Mouse (Mus musculus) forebrain, postnatal 0 days (tissue): ENCODE results near the gene Eprs. TPM values are rescaled to one million over a fixed set of nuclear protein-coding genes. Genes with fewer than 3 reads are reported as not detected.
"Not testable (repeated sequence)": the region's sequence is repeated elsewhere in the genome, so short reads cannot be mapped to it uniquely, and the experiment has no call there.

Experiments used
- ATAC-seq: fragments of 200-750 bp; cut with Nextera tagmentation; 2 replicates; pipeline ENCODE4 v1.8.0; 2017; ENCODE audit warnings: mild to moderate bottlenecking, moderate library complexity
- DNase-seq: peaks from one replicate; pipeline ENCODE4 v3.0.0-alpha.2; 2015
- H3K27ac ChIP-seq: fragments of 300-500 bp; sonication (generic); 2 replicates; pipeline ENCODE4 v1.5.1; 2014; ENCODE audit warnings: low read depth, mild to moderate bottlenecking, antibody characterized with exemption, low read length, moderate library complexity, mixed read lengths
- H3K27me3 ChIP-seq: fragments of 300-500 bp; sonication (generic); 2 replicates; pipeline ENCODE4 v1.6.1; 2014; ENCODE audit warnings: mild to moderate bottlenecking, low read length, mixed read lengths; ENCODE audit not compliant: insufficient read depth
- H3K36me3 ChIP-seq: fragments of 300-500 bp; sonication (generic); 2 replicates; pipeline ENCODE4 v1.6.1; 2014; ENCODE audit warnings: mild to moderate bottlenecking, moderate library complexity; ENCODE audit not compliant: insufficient read depth
- H3K4me1 ChIP-seq: fragments of 300-500 bp; sonication (generic); 2 replicates; pipeline ENCODE4 v1.6.1; 2014; ENCODE audit warnings: antibody characterized with exemption; ENCODE audit not compliant: insufficient read depth
- H3K4me2 ChIP-seq: fragments of 300-500 bp; sonication (generic); 2 replicates; pipeline ENCODE4 v1.6.1; 2014; ENCODE audit warnings: low read depth, mild to moderate bottlenecking, moderate library complexity
- H3K4me3 ChIP-seq: fragments of 300-500 bp; sonication (generic); 2 replicates; pipeline ENCODE4 v1.5.1; 2014; ENCODE audit warnings: low read depth, low read length, mixed read lengths
- H3K9ac ChIP-seq: fragments of 300-500 bp; sonication (generic); 2 replicates; pipeline ENCODE4 v1.6.1; 2014; ENCODE audit warnings: mild to moderate bottlenecking
- H3K9me3 ChIP-seq: fragments of 300-500 bp; sonication (generic); 2 replicates; pipeline ENCODE4 v1.6.1; 2016; ENCODE audit warnings: low read length
- CTCF ChIP-seq: sonication (generic); IDR thresholded peaks from 2 replicates; pipeline ENCODE4 v1.5.1; 2016; ENCODE audit warnings: antibody characterized with exemption, control low read depth, low read depth
- WGBS: fragments of 180-500 bp; shearing (Covaris S2); extraction: QIAGEN DNeasy Blood & Tissue Kit; methylation state at CpG from one replicate; pipeline ENCODE4 v1.1.7; 2014; 5-methylcytosine and 5-hydroxymethylcytosine counted together
- polyA plus RNA-seq: library from polyadenylated mRNA; unstranded; fragments of >200 nt; fragmentation: Nextera tagmentation; extraction: Ambion mirVana; gene quantifications from 2 replicates; pipeline ENCODE4 v1.2.1, GENCODE M21; 2015
- total RNA-seq: library from RNA; depleted of rRNA; stranded (reverse); fragments of >200 nt; gene quantifications from 2 replicates; pipeline ENCODE4 v1.2.3, GENCODE M21; 2014; rRNA removed

Gene Eprs
- total RNA-seq, result 94.9 and 114 TPM in 2 replicates
- 109 and 121 TPM in 2 replicates for polyA plus RNA-seq

DNA sequence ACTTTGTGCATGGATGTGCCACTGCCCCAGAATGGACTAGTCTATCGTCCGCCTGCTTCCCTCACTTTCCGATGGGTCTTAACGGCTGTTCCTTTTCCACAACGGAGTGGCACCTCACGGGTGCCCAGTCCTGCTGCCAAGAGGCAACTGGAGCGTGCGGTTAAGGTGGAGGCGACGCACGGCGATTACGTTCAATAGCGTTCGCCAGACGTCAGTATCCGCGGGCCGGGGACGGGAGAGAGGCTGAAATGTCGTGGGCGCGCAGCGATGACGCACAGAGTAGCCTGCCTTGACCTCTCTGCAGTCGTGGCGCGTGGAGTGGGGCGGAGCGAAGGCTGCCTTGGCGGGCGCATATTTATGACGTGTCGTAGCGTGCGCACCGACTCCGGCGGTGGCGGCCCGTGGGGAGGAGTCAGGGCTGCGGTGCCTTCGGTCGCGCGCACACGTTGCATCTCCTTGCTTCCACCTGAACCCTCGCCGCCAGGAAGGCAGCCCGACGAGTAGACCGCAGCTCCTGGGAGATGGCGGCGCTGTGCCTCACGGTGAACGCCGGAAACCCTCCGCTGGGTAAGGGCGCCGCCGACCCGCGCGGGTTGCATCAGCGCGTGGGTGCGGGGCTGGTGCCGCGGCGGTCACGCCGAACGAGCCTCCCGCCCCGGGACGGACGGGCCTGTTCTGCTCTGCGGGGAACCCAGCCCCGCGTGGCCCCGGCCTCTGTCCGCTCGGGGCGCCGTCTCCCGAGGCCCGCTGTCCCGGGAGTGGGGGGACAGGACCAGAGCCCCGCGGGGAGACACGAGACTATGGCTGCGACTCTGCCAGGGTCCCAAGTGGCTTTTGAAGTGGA, at the start of gene Eprs:
TSS of gene Eprs (plus strand) at position 368 of the 844 bp plus-strand sequence.
- peak within 1 kb of the TSS; percentile 76 for H3K9ac ChIP-seq
- peak; percentile 35 for TF ChIP-seq CTCF
- H3K9me3 ChIP-seq, result no peaks in the 10 kb centered on the region
- H3K4me2 ChIP-seq, result peak within 1 kb of the TSS; percentile 70
- peak within 1 kb of the TSS; percentile 92 for H3K27ac ChIP-seq
- DNase-seq (peak; percentile 100), ATAC-seq (peak; percentile 97)
- H3K4me3 ChIP-seq, result peak within 1 kb of the TSS; percentile 97
- peaks cover 8% of the 10 kb centered on the region for H3K36me3 ChIP-seq
- H3K4me1 ChIP-seq, result peaks cover 5% of the 10 kb centered on the region
- under 1% methylated on average over 80 of the region's 92 CpGs for WGBS
- H3K27me3 ChIP-seq, result no peaks in the 10 kb centered on the region

DNA sequence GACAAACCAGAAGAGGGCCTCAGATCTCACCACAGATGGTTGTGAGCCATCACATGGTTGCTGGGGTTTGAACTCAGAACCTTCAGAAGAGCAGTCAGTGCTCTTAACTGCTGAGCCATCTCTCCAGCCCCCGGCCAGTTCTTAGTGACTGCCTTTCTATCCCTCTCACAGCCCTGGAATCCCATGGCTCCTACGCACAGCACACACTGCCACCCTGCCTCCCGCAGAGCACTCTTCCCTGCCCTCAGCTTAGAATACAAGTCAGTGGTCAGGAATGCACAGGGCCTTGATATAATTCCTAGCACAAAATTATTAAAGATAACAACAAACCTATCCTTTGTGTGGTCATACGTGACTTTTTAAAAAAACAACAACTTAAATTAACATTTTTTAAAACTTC, 48.3 kb upstream of the Eprs start:
- H3K27me3 ChIP-seq, result no peaks in the 10 kb centered on the region
- WGBS, result 92% methylated on average over 4 of the region's 4 CpGs
- no peak overlapping the region for H3K27ac ChIP-seq
- H3K9ac ChIP-seq, result no peak overlapping the region
- no peak overlapping the region for H3K4me3 ChIP-seq
- no peak for TF ChIP-seq CTCF
- peaks cover 54% of the 10 kb centered on the region for H3K36me3 ChIP-seq
- no peak for DNase-seq
- H3K9me3 ChIP-seq, result no peaks in the 10 kb centered on the region
- H3K4me1 ChIP-seq, result no peaks in the 10 kb centered on the region
- no peak for ATAC-seq
- no peak overlapping the region for H3K4me2 ChIP-seq

DNA sequence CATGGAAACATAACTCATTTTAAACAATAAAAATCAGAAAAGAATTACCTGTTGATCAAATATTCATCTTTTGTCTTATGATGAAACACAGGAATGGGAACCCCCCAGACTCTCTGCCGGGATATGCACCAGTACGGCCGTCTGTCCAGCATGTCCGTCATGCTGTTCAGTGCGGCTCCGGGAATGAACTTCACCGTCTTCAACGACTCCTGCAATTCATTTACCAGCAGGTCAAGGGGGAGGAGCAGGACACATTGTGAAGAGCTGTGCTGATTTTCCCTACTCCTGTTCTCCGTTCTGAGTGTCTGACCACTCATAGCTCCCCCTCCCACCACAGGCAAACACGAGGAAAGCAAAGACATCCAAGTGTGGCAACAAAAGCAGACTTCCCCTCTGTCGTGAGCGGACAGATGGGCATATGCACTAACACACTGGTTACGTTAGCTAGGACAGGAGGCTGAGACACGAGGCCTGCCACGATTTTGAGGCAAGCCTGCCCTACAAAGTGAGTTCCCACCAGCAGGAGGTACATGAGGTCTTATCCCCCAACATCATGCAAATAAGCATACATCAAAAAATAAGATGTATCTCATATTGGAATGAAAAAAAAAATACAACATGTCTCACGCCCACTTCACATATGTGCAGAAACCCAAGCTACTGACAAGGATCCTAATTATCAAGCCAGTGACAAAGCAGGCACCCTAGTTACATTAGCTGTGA, 46.8 kb upstream of the Eprs start:
- Histone ChIP-seq H3K4me1 (no peaks in the 10 kb centered on the region), H3K9me3 (no peaks in the 10 kb centered on the region), H3K9ac (no peak overlapping the region), H3K36me3 (peaks cover 64% of the 10 kb centered on the region), H3K4me3 (no peak overlapping the region), H3K4me2 (no peak overlapping the region), H3K27me3 (no peaks in the 10 kb centered on the region), H3K27ac (no peak overlapping the region)
- TF ChIP-seq CTCF, result 0 out of 2 replicates have a peak, but pooled peaks have one; percentile 11
- 83% methylated on average over 16 of the region's 16 CpGs for WGBS
- ATAC-seq, result no peak; the same call in 1 of the 2 replicates
- DNase-seq, result no peak

DNA sequence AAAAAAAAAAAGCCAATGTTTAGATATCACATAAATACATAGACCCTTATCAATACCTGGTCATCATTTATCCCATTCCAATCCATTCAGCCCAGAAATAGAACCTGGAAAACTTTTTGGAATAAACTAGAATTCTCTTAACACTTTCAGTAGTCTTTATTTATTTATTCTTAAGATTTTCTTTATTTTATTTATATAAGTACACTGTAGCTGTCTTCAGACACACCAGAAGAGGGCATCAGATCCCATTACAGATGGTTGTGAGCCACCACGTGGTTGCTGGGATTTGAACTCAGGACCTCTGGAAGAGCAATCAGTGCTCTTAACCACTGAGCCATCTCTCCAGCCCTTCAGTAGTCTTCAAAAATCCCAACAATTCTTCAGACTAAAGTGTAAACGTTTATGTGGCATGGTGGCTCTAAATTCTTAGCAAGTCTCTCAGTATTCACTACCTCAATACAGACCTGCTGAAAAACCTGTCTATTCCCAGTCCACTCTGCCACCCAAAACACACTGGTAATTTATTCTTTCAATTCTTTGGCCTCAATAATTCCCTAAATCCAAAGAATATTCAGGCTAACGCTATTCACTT, 35.0 kb upstream of the Eprs start:
- Histone ChIP-seq H3K36me3 (peaks cover 33% of the 10 kb centered on the region), H3K9ac (0 out of 2 replicates have a peak overlapping the region, but pooled peaks have one; percentile 78), H3K4me1 (peaks cover 18% of the 10 kb centered on the region), H3K4me3 (peak overlapping the region; percentile 82; the same call in 1 of the 2 replicates), H3K4me2 (peak overlapping the region; percentile 76)
- H3K9me3 ChIP-seq, H3K27me3 ChIP-seq, DNase-seq, H3K27ac ChIP-seq, ATAC-seq: not testable (repeated sequence)
- 55% methylated on average over 3 of the region's 3 CpGs for WGBS

DNA sequence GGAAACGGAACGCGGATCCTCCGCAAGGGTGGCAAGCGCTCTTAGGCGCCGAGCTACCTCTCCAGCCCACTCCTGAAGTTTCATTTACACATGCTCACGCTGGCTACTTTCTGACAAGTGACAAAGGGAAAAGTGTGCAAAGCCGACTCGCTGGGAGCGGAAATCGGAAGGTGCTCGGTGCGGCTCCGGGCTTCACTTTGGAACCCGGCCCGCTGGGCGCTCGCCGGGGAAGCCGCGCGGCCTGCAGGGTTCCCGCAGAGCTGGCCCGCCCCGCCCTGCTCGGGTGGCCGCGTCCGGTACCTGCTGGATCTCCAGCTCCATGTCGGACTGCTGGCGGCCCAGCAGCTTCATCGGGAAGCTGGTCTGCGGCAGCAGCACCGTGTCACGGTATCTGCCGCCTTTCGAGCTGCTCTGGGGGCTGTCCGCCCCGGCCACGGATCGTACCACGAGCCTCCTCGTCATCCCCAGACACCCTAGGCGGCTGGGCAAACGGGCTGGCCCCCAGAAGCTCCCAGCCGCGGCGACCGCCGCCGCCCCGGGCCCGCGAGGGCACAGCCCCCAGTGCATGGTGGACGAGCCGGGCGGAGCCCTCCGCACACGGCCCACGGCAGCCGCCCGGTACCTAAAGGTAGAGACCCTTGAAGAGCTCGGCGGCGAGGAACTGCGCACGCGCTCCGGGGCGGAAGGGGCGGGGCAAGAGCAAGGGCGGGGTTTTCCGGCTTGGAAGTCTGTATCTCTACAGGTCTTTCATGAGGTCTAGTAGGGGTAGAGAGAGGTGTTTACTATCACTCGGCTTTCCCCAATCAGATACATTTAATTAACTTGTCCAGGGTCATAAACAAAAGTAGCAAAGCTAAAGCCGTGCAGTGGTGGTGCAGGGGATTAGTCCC, 33.9 kb upstream of the Eprs start, which contains the start of gene Iars2:
TSS of gene Iars2 (minus strand) at position 676 of the 890 bp plus-strand sequence.
- Histone ChIP-seq H3K9me3 (no peaks in the 10 kb centered on the region), H3K36me3 (peaks cover 23% of the 10 kb centered on the region), H3K27ac (peak within 1 kb of the TSS; percentile 95), H3K4me3 (peak within 1 kb of the TSS; percentile 82), H3K27me3 (no peaks in the 10 kb centered on the region), H3K4me1 (peaks cover 20% of the 10 kb centered on the region), H3K4me2 (peak within 1 kb of the TSS; percentile 76), H3K9ac (peak within 1 kb of the TSS; percentile 78)
- ATAC-seq, result peak; percentile 93
- 2% methylated on average over 76 of the region's 76 CpGs for WGBS
- DNase-seq, result peak; percentile 94
- no peak for TF ChIP-seq CTCF

DNA sequence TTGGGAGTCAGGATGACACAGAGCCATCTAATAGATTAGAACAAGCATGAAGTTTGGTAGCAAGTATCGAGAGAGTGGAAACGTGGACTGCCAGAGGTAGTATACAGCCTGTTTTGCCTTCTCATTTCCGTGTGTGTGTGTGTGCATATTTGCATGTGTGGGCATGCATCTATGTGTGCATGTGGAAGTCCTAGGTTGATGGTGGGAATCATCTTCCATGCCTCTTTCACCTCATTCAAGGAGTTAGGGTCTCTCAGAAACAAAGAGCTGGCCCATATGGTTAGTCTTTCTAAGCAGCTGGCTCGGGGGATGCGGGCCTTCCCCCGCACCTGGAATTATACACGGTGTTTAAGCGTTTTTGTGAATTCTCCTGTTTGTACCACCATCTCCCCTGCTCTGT, 33.0 kb upstream of the Eprs start:
- no peak for TF ChIP-seq CTCF
- no peak overlapping the region for H3K27ac ChIP-seq
- H3K9ac ChIP-seq, result no peak overlapping the region
- H3K9me3 ChIP-seq, result no peaks in the 10 kb centered on the region
- no peak for ATAC-seq
- H3K4me1 ChIP-seq, result peaks cover 20% of the 10 kb centered on the region
- H3K4me2 ChIP-seq, result peak overlapping the region; percentile 76
- no peak for DNase-seq
- peaks cover 16% of the 10 kb centered on the region for H3K36me3 ChIP-seq
- no peak overlapping the region for H3K4me3 ChIP-seq
- 92% methylated on average over 8 of the region's 8 CpGs for WGBS
- H3K27me3 ChIP-seq, result no peaks in the 10 kb centered on the region
